Mouse (Mus musculus) bone marrow macrophage, adult 2 months (primary cell): ENCODE measurements around the gene Mto1.
"Not testable (repeated sequence)": the region's sequence is repeated elsewhere in the genome, so short reads cannot be mapped to it uniquely, and the experiment has no call there.

Experiments
- CTCF ChIP-seq: IDR thresholded peaks from 2 replicates; pipeline ENCODE4 v1.5.1; 2012; ENCODE audit warnings: low read depth, mild to moderate bottlenecking, low read length, moderate library complexity
- POLR2A ChIP-seq: IDR thresholded peaks from 2 replicates; pipeline ENCODE4 v1.6.1; 2012; ENCODE audit warnings: mild to moderate bottlenecking, low read depth, low read length, borderline replicate concordance

DNA sequence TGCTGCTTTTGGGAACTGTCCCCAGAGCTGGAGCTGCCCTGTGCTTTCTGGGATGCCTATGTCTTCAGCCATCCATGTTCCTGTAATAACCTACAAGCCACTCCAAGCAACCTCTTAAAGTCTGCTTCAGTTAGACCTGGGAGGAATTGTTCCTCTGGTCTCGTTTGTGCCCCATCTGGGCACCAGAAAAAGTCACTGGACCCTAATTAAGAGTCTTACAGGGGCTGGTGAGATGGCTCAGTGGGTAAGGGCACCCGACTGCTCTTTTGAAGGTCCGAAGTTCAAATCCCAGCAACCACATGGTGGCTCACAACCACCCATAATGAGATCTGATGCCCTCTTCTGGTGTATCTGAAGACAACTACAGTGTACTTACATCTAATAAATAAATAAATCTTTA, 69.2 kb downstream of the Mto1 start:
- not testable (repeated sequence) for TF ChIP-seq POLR2A, CTCF
